ENCODE assay signal across 8 mouse cellular contexts in the genomic region with DNA sequence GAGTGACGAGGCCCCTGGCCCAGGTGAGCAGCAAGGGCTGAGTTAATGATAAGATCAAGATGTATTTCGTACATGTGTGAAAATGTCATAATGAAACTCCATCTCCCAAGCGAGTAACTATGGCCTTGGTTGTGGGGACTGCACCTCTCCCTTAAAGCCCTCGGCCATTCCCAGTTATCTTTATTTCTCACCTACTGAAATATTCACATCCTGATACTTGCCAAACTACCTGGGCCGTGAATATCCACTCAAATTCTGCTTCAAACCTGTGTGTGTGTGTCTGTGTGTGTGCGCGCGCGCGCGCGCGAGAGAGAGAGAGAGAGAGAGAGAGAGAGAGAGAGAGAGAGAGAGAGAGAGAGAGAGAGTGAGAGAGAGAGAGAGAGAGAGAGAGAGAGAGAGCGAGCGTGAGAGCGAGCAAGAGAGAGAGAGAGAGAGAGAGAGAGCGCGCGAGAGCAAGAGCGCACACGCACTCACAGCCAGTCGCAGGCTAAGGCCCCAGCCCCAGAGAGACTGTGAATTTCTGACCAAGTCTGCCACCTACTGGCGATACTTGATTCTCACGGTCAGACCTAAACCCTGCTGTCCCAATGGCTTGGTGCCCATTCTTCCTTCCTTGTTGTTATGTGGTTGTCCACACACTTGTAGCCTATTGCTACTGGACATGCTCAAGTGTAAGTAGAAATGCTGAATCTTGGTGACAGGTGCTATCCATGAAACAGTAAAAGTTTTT. TPM values are rescaled to one million over a fixed set of nuclear protein-coding genes. Genes with fewer than 3 reads are reported as not detected.
DNase-seq lines count a peak whose midpoint lies in the region; ATAC-seq and TF ChIP-seq lines count a peak whose summit lies in the region.

No protein-coding gene starts in this region.

- no peak overlapping the region for H3K9ac ChIP-seq in ES-Bruce4 (ENCODE audit: low read depth, poor library complexity, severe bottlenecking)
- H3K9ac ChIP-seq in forebrain, embryonic 14.5 days (ENCODE audit: low read length): no peak overlapping the region
- no peak overlapping the region for H3K9ac ChIP-seq in liver, embryonic 15.5 days
- no peak overlapping the region for H3K9ac ChIP-seq in neural tube, embryonic 12.5 days
- H3K9ac ChIP-seq in stomach, postnatal 0 days (ENCODE audit: low read length): no peak overlapping the region

- TF ChIP-seq POLR2A in ES-Bruce4 (IDR thresholded peaks at IDR 0.05; ENCODE audit: insufficient read depth, low read length): no peak

- no peak overlapping the region for H3K27ac ChIP-seq in ES-Bruce4 (ENCODE audit: insufficient read depth, low read length)
- H3K27ac ChIP-seq in forebrain, embryonic 14.5 days (ENCODE audit: low read depth, low read length): no peak overlapping the region
- no peak overlapping the region for H3K27ac ChIP-seq in liver, embryonic 15.5 days (replicated peaks)
- H3K27ac ChIP-seq in neural tube, embryonic 12.5 days: no peak overlapping the region
- H3K27ac ChIP-seq in stomach, postnatal 0 days (replicated peaks): no peak overlapping the region

- 40% methylated on average over 23 of the region's 24 CpGs for WGBS in forebrain, embryonic 14.5 days
- 36% methylated on average over 24 of the region's 24 CpGs for WGBS in liver, embryonic 15.5 days (ENCODE audit: insufficient replicate concordance)
- 37% methylated on average over 24 of the region's 24 CpGs for WGBS in neural tube, embryonic 12.5 days
- WGBS in stomach, postnatal 0 days: 34% methylated on average over 23 of the region's 24 CpGs

- TF ChIP-seq CTCF in ES-Bruce4 (IDR thresholded peaks at IDR 0.05; ENCODE audit: low read depth, low read length): peak; percentile 89
- TF ChIP-seq CTCF in stomach, postnatal 0 days (IDR thresholded peaks at IDR 0.05; ENCODE audit: low read depth): peak; percentile 91

- intact Hi-C loops in heart, postnatal 10 days (cut with DNase I): no loop called here

- peak overlapping the region; percentile 14; the same call in 1 of the 2 replicates for H3K4me2 ChIP-seq in forebrain, embryonic 14.5 days (ENCODE audit: low read length)
- no peak overlapping the region for H3K4me2 ChIP-seq in liver, embryonic 15.5 days
- peak overlapping the region; percentile 39; the same call in 1 of the 2 replicates for H3K4me2 ChIP-seq in neural tube, embryonic 12.5 days (replicated peaks)
- H3K4me2 ChIP-seq in stomach, postnatal 0 days (replicated peaks; ENCODE audit: low read depth): no peak overlapping the region

- no peaks in the 10 kb centered on the region for H3K4me1 ChIP-seq in ES-Bruce4 (ENCODE audit: control insufficient read depth, insufficient read depth, low read length)
- peaks cover 4% of the 10 kb centered on the region; the same call in 1 of the 2 replicates for H3K4me1 ChIP-seq in forebrain, embryonic 14.5 days (ENCODE audit: control insufficient read depth, insufficient read depth, low read length)
- no peaks in the 10 kb centered on the region for H3K4me1 ChIP-seq in liver, embryonic 15.5 days (replicated peaks)
- H3K4me1 ChIP-seq in neural tube, embryonic 12.5 days: peaks cover 10% of the 10 kb centered on the region
- H3K4me1 ChIP-seq in stomach, postnatal 0 days (replicated peaks; ENCODE audit: control insufficient read depth, insufficient read depth): no peaks in the 10 kb centered on the region

- TF ChIP-seq EP300 in ES-Bruce4 (IDR thresholded peaks at IDR 0.05; ENCODE audit: insufficient read depth, low read depth, low read length): 0 out of 2 replicates have a peak, but pooled peaks have one; percentile 27
- TF ChIP-seq EP300 in stomach, postnatal 0 days (optimal IDR thresholded peaks at IDR 0.05): no peak

- peaks cover 4% of the 10 kb centered on the region; the same call in 1 of the 2 replicates for H3K9me3 ChIP-seq in ES-Bruce4 (replicated peaks; ENCODE audit: control insufficient read depth, insufficient read depth, low read length, poor library complexity, severe bottlenecking)
- H3K9me3 ChIP-seq in forebrain, embryonic 14.5 days (replicated peaks; ENCODE audit: control insufficient read depth, low read length): no peaks in the 10 kb centered on the region
- H3K9me3 ChIP-seq in liver, embryonic 15.5 days (replicated peaks): no peaks in the 10 kb centered on the region
- no peaks in the 10 kb centered on the region for H3K9me3 ChIP-seq in neural tube, embryonic 12.5 days
- no peaks in the 10 kb centered on the region for H3K9me3 ChIP-seq in stomach, postnatal 0 days (ENCODE audit: control insufficient read depth, low read length)

- H3K27me3 ChIP-seq in ES-Bruce4 (ENCODE audit: control insufficient read depth, insufficient read depth, low read length, poor library complexity, severe bottlenecking): no peaks in the 10 kb centered on the region
- H3K27me3 ChIP-seq in forebrain, embryonic 14.5 days (replicated peaks; ENCODE audit: control insufficient read depth, insufficient read depth, low read length): no peaks in the 10 kb centered on the region
- H3K27me3 ChIP-seq in liver, embryonic 15.5 days: peaks cover 29% of the 10 kb centered on the region
- H3K27me3 ChIP-seq in neural tube, embryonic 12.5 days (replicated peaks): peaks cover 11% of the 10 kb centered on the region; the same call in 1 of the 2 replicates
- H3K27me3 ChIP-seq in stomach, postnatal 0 days (ENCODE audit: control insufficient read depth, insufficient read depth, low read length): no peaks in the 10 kb centered on the region

- H3K4me3 ChIP-seq in ES-Bruce4 (ENCODE audit: low read depth, low read length): peak overlapping the region; percentile 15; the same call in 1 of the 2 replicates
- no peak overlapping the region for H3K4me3 ChIP-seq in forebrain, embryonic 14.5 days (ENCODE audit: low read depth, low read length)
- H3K4me3 ChIP-seq in liver, embryonic 15.5 days (replicated peaks): no peak overlapping the region
- H3K4me3 ChIP-seq in neural tube, embryonic 12.5 days: no peak overlapping the region
- no peak overlapping the region for H3K4me3 ChIP-seq in stomach, postnatal 0 days (ENCODE audit: low read depth, low read length)

- no peaks in the 10 kb centered on the region for H3K36me3 ChIP-seq in ES-Bruce4 (ENCODE audit: control insufficient read depth, insufficient read depth, low read length, poor library complexity, severe bottlenecking)
- H3K36me3 ChIP-seq in forebrain, embryonic 14.5 days (ENCODE audit: control insufficient read depth, insufficient read depth, low read length): no peaks in the 10 kb centered on the region
- H3K36me3 ChIP-seq in liver, embryonic 15.5 days (replicated peaks): no peaks in the 10 kb centered on the region
- no peaks in the 10 kb centered on the region for H3K36me3 ChIP-seq in neural tube, embryonic 12.5 days
- no peaks in the 10 kb centered on the region for H3K36me3 ChIP-seq in stomach, postnatal 0 days (ENCODE audit: control insufficient read depth, insufficient read depth, low read length)

- ATAC-seq in cerebellum, adult (ENCODE audit: insufficient number of reproducible peaks, low FRiP score, low TSS enrichment): peak; percentile 94
- ATAC-seq in forebrain, embryonic 14.5 days: peak; percentile 99
- peak; percentile 74 for ATAC-seq in liver, embryonic 15.5 days (ENCODE audit: insufficient read depth)
- ATAC-seq in neural tube, embryonic 12.5 days (ENCODE audit: low FRiP score, low read depth): peak; percentile 94
- peak; percentile 98 for ATAC-seq in stomach, postnatal 0 days (ENCODE audit: low FRiP score, low TSS enrichment)

- DNase-seq in forebrain, embryonic 14.5 days (ENCODE audit: low spot score): peak; percentile 96
- peak; percentile 94 to 97 for DNase-seq in heart, postnatal 10 days
- DNase-seq in kidney, postnatal 4 days: peak; percentile 91 to 93
- DNase-seq in stomach, postnatal 0 days (ENCODE audit: low spot score): peak; percentile 90

RNA-seq across cellular contexts. Expression of a gene that starts 21.6 kb away (rescaled TPM):
- 0.33 TPM in 1 of 2 replicates, not detected in the other for polyA plus RNA-seq in ES-Bruce4 (2011; ENCODE audit: insufficient read depth, insufficient read length, low read depth, missing spikeins)
- 0.48 and 1.0 TPM in 2 replicates for polyA plus RNA-seq in forebrain, embryonic 14.5 days (2014; fragmentation: Nextera tagmentation; extraction: Ambion mirVana)
- total RNA-seq in heart, postnatal 10 days (2021): under 1 TPM in 1 of 2 experiments, not detected in 1; 0.19 TPM
- not detected in 2 replicates for polyA plus RNA-seq in liver, embryonic 15.5 days (2015; fragmentation: Nextera tagmentation; extraction: Ambion mirVana)
- polyA plus RNA-seq in neural tube, embryonic 12.5 days (2016; fragmentation: Nextera tagmentation; extraction: Ambion mirVana): 0.27 TPM in 1 of 2 replicates, not detected in the other
- polyA plus RNA-seq in stomach, postnatal 0 days (2015; fragmentation: Nextera tagmentation; extraction: Ambion mirVana): 0.04 and 0.10 TPM in 2 replicates

RNA-seq across cellular contexts. Expression of a gene that starts 29.0 kb away (rescaled TPM):
- polyA plus RNA-seq in ES-Bruce4 (2011; ENCODE audit: insufficient read depth, insufficient read length, low read depth, missing spikeins): 96.0 and 108 TPM in 2 replicates
- polyA plus RNA-seq in forebrain, embryonic 14.5 days (2014; fragmentation: Nextera tagmentation; extraction: Ambion mirVana): 48.1 and 71.6 TPM in 2 replicates
- total RNA-seq in heart, postnatal 10 days (2021): 10 to 100 TPM; 22.6 to 27.2 TPM
- polyA plus RNA-seq in liver, embryonic 15.5 days (2015; fragmentation: Nextera tagmentation; extraction: Ambion mirVana): 16.3 and 17.0 TPM in 2 replicates
- polyA plus RNA-seq in neural tube, embryonic 12.5 days (2016; fragmentation: Nextera tagmentation; extraction: Ambion mirVana): 88.3 and 111 TPM in 2 replicates
- polyA plus RNA-seq in stomach, postnatal 0 days (2015; fragmentation: Nextera tagmentation; extraction: Ambion mirVana): 13.8 and 15.0 TPM in 2 replicates

Comparison
In these comparisons a context has a peak if more than half of its experiments do, and no peak if none do; other contexts are left out.
1. H3K4me2 ChIP-seq: peak in forebrain, embryonic 14.5 days (single experiment) and neural tube, embryonic 12.5 days (single experiment); none in liver, embryonic 15.5 days (single experiment) and stomach, postnatal 0 days (single experiment).
2. Peak in every context shown above with its lines, with median percentiles within 50 percentile points of each other: ATAC-seq and DNase-seq.